11 mouse cellular contexts compared by ENCODE assay signal in genomic region chr16:84963527-84963926, GRCm38 (mm10).
"Had no signal": no experiment of that assay in that cellular context is flagged by ENCODE, and none has a peak within 500 bp of the region (broad histone marks: within the 10 kb centered on the region; RNA-seq: fewer than 3 reads in every experiment).

No protein-coding gene starts in this region.

- H3K27me3 ChIP-seq: limb, embryonic 12.5 days; liver, embryonic 13.5 days; lung, embryonic 15.5 days; midbrain, embryonic 13.5 days had no signal

- H3K4me1 ChIP-seq: limb, embryonic 12.5 days; liver, embryonic 13.5 days; lung, embryonic 15.5 days had no signal

- H3K4me2 ChIP-seq: limb, embryonic 12.5 days; liver, embryonic 13.5 days; lung, embryonic 15.5 days; midbrain, embryonic 13.5 days had no signal

- H3K9me3 ChIP-seq: limb, embryonic 12.5 days; liver, embryonic 13.5 days; lung, embryonic 15.5 days; midbrain, embryonic 13.5 days had no signal

- H3K36me3 ChIP-seq: liver, embryonic 13.5 days had no signal

- H3K27ac ChIP-seq: limb, embryonic 12.5 days; liver, embryonic 13.5 days; lung, embryonic 15.5 days; midbrain, embryonic 13.5 days had no signal

- DNase-seq: kidney, adult 18-20 months; kidney, postnatal 10 days; kidney, postnatal 4 days; liver; liver, embryonic 13.5 days; liver, postnatal 0 days; lung, postnatal 36 days; thymus, postnatal 36 days had no signal

- H3K4me3 ChIP-seq: limb, embryonic 12.5 days; liver, embryonic 13.5 days; lung, embryonic 15.5 days; midbrain, embryonic 13.5 days had no signal

- H3K9ac ChIP-seq: limb, embryonic 12.5 days; liver, embryonic 13.5 days; liver, postnatal 0 days; lung, embryonic 15.5 days; midbrain, embryonic 13.5 days had no signal

- ATAC-seq: liver, postnatal 0 days; midbrain, embryonic 13.5 days had no signal
